Mouse (Mus musculus): ENCODE data around the gene Sim2. TPM values are rescaled to one million over a fixed set of nuclear protein-coding genes. Genes with fewer than 3 reads are reported as not detected.

Sim2 gene
- not detected in 2 replicates for polyA plus RNA-seq (2015; fragmentation: Nextera tagmentation; extraction: Ambion mirVana)

DNA sequence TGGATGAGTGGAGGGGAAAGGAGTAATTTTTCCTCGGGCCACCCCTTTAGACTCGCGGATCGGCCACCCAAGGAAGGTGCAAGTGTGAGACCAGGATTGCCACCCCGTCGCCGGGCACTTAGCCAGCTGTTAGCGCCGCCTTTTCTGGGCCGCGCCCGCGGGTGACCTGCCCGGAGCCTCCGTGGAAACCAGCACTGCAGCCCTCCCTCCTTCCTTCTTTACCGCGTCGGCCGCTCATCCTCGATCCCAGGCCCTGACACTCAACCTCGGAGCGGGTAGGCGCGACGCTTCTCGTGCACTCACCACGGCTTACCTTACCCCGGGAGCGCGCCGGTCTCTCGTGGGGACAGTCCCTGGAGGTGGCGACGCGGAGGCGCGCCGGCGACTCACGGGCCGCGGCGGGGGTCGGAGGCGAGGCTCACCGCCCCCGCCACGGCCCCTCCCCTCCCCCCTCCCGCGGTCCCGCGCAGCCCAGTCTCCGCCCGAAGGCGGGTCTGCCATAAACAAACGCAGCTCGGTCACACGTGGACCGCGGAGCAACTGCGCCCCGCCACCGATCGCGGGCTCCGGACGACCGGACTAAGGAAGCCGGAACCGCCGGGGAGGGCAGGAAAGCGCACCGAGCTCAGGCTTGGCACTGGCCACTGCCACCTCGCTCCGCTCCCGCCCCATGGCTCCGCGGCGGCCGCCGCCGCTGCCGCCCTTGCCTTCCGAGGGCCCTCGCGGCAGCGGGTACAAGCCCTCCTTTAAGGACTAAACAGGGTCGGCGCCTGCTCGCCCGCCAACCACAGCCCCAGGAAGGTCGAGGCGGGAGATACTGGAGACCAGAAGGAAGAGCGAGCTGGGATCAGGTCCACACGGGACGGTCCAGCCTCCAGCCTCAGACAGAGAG is at the start of gene Sim2:
Gene Sim2 (plus strand): TSS at position 221 of the 892 bp plus-strand sequence.
- peaks cover 99% of the 10 kb centered on the region for H3K27me3 ChIP-seq
- DNase-seq (no peak), ATAC-seq (ENCODE audit: low read depth) (no peak)

DNA sequence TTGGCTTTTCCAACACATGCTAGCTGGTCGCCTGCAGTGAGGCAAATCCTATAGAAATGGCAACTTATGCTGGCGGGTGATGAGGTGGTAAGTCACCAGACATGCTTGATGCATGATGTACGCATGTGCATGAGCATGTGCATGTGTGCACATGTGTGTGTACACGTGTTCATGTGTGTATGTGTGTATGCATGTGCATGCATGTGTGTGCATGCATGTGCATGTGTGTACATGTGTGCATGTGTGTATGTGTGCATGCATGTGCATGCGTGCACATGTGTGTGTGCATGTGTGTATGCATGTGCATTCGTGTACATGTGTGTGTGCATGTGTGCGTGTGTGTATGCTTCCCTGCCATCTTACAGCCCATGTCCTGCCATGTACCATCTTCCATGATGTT is 47.5 kb upstream of the Sim2 start:
- ATAC-seq (ENCODE audit: low read depth) (no peak), DNase-seq (no peak)
- Histone ChIP-seq H3K27me3 (peaks cover 28% of the 10 kb centered on the region), H3K4me2 (no peak overlapping the region), H3K9ac (no peak overlapping the region), H3K4me1 (replicated peaks) (no peaks in the 10 kb centered on the region), H3K9me3 (replicated peaks) (no peaks in the 10 kb centered on the region), H3K4me3 (replicated peaks) (no peak overlapping the region), H3K36me3 (no peaks in the 10 kb centered on the region), H3K27ac (no peak overlapping the region)
- 69% methylated on average over 7 of the region's 7 CpGs for WGBS (ENCODE audit: insufficient replicate concordance)

More for the DNA sequence above, at the start of gene Sim2:
- WGBS (ENCODE audit: insufficient replicate concordance) = under 1% methylated on average over 90 of the region's 96 CpGs
- Histone ChIP-seq H3K4me2 (peak within 1 kb of the TSS; percentile 52), H3K36me3 (no peaks in the 10 kb centered on the region), H3K9me3 (replicated peaks) (no peaks in the 10 kb centered on the region), H3K9ac (no peak within 1 kb of the TSS), H3K4me1 (replicated peaks) (peaks cover 9% of the 10 kb centered on the region), H3K27ac (no peak within 1 kb of the TSS), H3K4me3 (replicated peaks) (peak within 1 kb of the TSS; percentile 31)

DNA sequence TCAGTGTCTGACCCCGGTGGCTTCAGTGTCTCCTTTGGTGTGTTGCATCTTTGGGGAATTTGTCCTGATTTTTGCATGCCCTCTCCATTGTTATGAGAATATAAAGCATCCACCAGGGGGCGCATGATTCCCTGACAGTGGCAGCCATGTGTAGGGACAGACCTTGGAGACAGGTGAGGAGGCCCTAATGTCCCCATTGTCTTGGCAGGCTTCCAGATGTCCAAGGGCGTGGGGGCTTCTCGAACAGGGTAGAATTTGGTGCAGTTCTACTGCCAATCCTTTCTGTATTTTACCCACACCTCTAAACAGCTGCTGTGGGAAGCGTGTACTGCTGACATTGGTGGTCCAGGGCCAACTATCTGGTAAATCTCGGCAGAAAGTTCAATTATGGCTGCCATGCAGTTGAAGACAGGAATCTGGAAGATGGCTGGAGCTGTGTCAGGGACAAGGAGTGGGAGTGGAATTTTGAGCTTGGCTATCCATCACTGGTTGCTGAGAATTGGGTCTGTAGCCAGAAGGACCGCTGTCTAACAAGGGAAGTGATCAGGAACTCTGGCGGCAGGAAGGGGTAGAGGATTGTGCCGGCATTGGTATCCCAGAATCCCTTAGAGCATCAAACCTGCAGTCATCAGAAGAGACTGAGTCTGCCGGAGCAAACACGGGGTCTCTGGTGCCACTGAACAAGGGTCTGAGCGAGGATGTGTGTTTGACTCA is 46.3 kb upstream of the Sim2 start:
- Histone ChIP-seq H3K4me2 (no peak overlapping the region), H3K27me3 (peaks cover 29% of the 10 kb centered on the region), H3K36me3 (no peaks in the 10 kb centered on the region), H3K27ac (no peak overlapping the region), H3K4me3 (replicated peaks) (no peak overlapping the region), H3K9ac (no peak overlapping the region), H3K9me3 (replicated peaks) (no peaks in the 10 kb centered on the region), H3K4me1 (replicated peaks) (no peaks in the 10 kb centered on the region)
- ATAC-seq (ENCODE audit: low read depth) = no peak
- DNase-seq = peak; percentile 8
- 52% methylated on average over 12 of the region's 12 CpGs for WGBS (ENCODE audit: insufficient replicate concordance)

DNA sequence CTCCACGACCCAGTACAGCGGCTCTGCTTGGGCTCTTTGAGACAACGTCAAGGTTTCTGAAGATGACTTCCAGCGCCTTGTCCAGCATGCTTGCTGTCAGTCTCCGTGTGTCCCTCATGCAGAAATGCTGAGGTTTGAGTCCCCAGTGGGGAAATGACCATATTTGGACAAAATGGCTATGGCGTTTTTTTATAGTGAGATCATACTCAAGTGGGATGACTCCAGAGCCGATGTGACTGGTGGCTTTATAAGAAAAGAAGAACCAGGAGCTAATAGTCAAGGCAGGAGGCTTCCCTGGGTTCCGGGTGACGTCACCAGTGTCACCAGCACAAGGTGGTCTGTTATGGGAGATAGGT is 45.8 kb upstream of the Sim2 start:
- no peak overlapping the region for H3K9ac ChIP-seq
- H3K36me3 ChIP-seq = no peaks in the 10 kb centered on the region
- no peaks in the 10 kb centered on the region for H3K4me1 ChIP-seq (replicated peaks)
- H3K27me3 ChIP-seq = peaks cover 29% of the 10 kb centered on the region
- H3K9me3 ChIP-seq (replicated peaks) = no peaks in the 10 kb centered on the region
- ATAC-seq (ENCODE audit: low read depth) (no peak), DNase-seq (no peak)
- WGBS (ENCODE audit: insufficient replicate concordance) = 65% methylated on average over 9 of the region's 9 CpGs
- no peak overlapping the region for H3K4me3 ChIP-seq (replicated peaks)
- H3K4me2 ChIP-seq = no peak overlapping the region
- H3K27ac ChIP-seq = no peak overlapping the region

- Histone ChIP-seq H3K9me3 (replicated peaks) (no peaks in the 10 kb centered on the region), H3K36me3 (no peaks in the 10 kb centered on the region), H3K9ac (no peak overlapping the region), H3K27me3 (peaks cover 26% of the 10 kb centered on the region), H3K4me3 (replicated peaks) (no peak overlapping the region), H3K27ac (no peak overlapping the region), H3K4me2 (no peak overlapping the region), H3K4me1 (replicated peaks) (no peaks in the 10 kb centered on the region)
- ATAC-seq (ENCODE audit: low read depth) (no peak), DNase-seq (no peak)
- 31% methylated on average over 16 of the region's 16 CpGs for WGBS (ENCODE audit: insufficient replicate concordance)
Observed at GRCm38 (mm10) chr16:94040485-94040884, 44.2 kb upstream of the Sim2 start.

DNA sequence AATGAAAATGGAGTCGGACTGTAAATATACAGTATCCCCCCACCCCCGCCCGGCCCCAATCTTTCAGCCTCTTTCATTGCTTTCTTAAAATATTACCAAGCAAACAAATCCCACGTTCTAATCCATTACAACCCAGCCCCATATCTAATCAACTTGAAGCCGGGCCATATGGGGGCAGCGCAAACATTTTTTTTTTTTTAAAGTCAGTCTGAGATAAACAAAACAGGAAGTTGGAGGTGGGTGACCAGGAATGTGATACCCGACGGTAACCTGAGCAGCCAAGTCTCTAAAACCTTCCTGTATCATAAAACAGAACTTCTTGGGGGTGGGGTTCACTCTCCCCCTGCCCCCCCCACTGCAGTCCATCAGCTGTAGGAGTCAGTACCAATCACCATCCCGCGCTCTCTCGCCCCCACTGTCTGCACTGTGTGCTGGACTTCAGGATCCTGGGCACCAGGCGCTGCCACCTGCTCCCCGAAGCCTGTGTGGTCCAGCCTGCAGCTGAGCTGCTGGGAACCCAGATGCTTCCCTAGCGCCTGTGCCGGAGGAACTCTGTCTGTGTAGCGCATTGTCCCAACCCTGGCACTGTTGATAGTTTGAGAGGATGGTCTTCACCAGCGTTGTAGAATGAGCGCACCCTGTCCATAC is 43.5 kb upstream of the Sim2 start:
- Histone ChIP-seq H3K27me3 (peaks cover 26% of the 10 kb centered on the region), H3K4me2 (no peak overlapping the region), H3K9ac (no peak overlapping the region), H3K4me3 (replicated peaks) (no peak overlapping the region), H3K9me3 (replicated peaks) (no peaks in the 10 kb centered on the region), H3K4me1 (replicated peaks) (no peaks in the 10 kb centered on the region), H3K36me3 (no peaks in the 10 kb centered on the region), H3K27ac (no peak overlapping the region)
- WGBS (ENCODE audit: insufficient replicate concordance) = 41% methylated on average over 18 of the region's 18 CpGs
- no peak for DNase-seq
- no peak for ATAC-seq (ENCODE audit: low read depth)

DNA sequence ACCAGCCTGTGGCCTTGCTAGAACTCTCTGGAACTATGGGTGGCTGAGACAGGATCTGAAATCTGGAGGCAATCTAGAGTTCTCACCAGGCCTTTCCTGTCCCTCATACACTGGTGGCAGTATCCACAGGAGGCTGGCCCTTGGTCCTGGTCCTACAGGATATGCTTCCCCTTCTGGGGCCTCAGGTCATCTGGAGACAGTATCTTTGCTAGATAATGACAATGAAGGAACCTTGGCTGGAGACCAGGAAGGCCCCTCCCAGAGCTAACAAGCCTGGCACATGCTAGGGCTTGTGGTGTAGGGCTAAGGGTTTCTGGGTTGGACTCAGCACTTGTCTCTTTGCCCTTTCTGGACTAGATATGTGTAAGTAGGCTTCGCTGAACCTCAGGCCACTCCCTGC is 40.9 kb upstream of the Sim2 start:
- ATAC-seq (ENCODE audit: low read depth) (no peak), DNase-seq (no peak)
- Histone ChIP-seq H3K36me3 (no peaks in the 10 kb centered on the region), H3K27ac (no peak overlapping the region), H3K9ac (no peak overlapping the region), H3K9me3 (replicated peaks) (no peaks in the 10 kb centered on the region), H3K4me1 (replicated peaks) (no peaks in the 10 kb centered on the region), H3K4me3 (replicated peaks) (no peak overlapping the region), H3K27me3 (peaks cover 26% of the 10 kb centered on the region), H3K4me2 (no peak overlapping the region)
- WGBS (ENCODE audit: insufficient replicate concordance) = 55% methylated on average over 1 of the region's 1 CpGs

- no peaks in the 10 kb centered on the region for H3K4me1 ChIP-seq (replicated peaks)
- peaks cover 18% of the 10 kb centered on the region for H3K27me3 ChIP-seq
- DNase-seq = no peak
- no peak overlapping the region for H3K4me2 ChIP-seq
- H3K4me3 ChIP-seq (replicated peaks) = no peak overlapping the region
- no peaks in the 10 kb centered on the region for H3K9me3 ChIP-seq (replicated peaks)
- no peak for ATAC-seq (ENCODE audit: low read depth)
- H3K9ac ChIP-seq = no peak overlapping the region
- no peaks in the 10 kb centered on the region for H3K36me3 ChIP-seq
- 23% methylated on average over 7 of the region's 7 CpGs for WGBS (ENCODE audit: insufficient replicate concordance)
- no peak overlapping the region for H3K27ac ChIP-seq
Observed at GRCm38 (mm10) chr16:94044996-94045395, 39.7 kb upstream of the Sim2 start.

DNA sequence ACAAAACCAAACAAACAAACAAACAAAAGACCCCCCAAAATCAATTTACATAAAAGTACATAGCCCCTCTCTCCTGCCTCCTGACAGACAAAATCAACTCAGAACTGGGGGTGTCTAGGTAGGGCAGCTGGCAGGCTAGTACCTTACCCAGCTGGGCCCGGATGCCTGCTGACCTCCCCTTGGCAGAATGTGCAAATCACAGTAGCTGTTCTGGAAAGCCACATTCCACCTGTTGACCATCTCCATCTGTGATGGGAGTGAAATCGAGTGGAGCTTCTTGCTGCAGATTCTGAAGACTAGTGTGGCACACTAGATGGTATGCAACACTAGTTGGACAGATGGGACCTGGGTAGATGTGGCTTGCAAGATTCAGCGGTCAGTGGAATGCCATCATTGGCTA is 34.4 kb upstream of the Sim2 start:
- no peaks in the 10 kb centered on the region for H3K9me3 ChIP-seq (replicated peaks)
- ATAC-seq (ENCODE audit: low read depth) = no peak
- no peak overlapping the region for H3K27ac ChIP-seq
- H3K4me3 ChIP-seq (replicated peaks) = no peak overlapping the region
- H3K27me3 ChIP-seq = no peaks in the 10 kb centered on the region
- H3K4me2 ChIP-seq = no peak overlapping the region
- DNase-seq = no peak
- H3K9ac ChIP-seq = no peak overlapping the region
- H3K4me1 ChIP-seq (replicated peaks) = no peaks in the 10 kb centered on the region
- no peaks in the 10 kb centered on the region for H3K36me3 ChIP-seq
- WGBS (ENCODE audit: insufficient replicate concordance) = 73% methylated on average over 3 of the region's 3 CpGs

DNA sequence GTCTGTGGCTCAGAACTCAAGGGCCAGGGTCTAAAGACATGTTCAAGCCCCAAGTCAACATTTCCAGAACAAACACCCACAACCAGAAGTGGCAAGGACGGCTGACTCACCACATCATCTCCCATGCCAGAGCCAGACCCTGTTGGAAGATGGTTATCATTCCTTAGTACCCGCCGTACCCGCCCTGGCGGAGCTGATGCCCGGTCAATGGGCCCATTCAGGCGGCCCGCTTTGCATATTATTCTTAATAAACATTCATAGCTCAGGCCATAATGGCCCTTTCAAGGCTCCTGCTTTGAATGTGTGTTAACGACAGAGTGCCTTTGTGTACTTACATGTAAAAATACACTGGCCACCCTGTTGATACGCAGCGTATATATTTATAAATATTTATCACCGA is 29.6 kb upstream of the Sim2 start:
- no peak overlapping the region for H3K9ac ChIP-seq
- no peak overlapping the region for H3K27ac ChIP-seq
- H3K27me3 ChIP-seq = no peaks in the 10 kb centered on the region
- no peak overlapping the region for H3K4me2 ChIP-seq
- no peak for ATAC-seq (ENCODE audit: low read depth)
- DNase-seq = no peak
- no peaks in the 10 kb centered on the region for H3K9me3 ChIP-seq (replicated peaks)
- no peaks in the 10 kb centered on the region for H3K36me3 ChIP-seq
- WGBS (ENCODE audit: insufficient replicate concordance) = 81% methylated on average over 12 of the region's 12 CpGs
- H3K4me3 ChIP-seq (replicated peaks) = no peak overlapping the region
- no peaks in the 10 kb centered on the region for H3K4me1 ChIP-seq (replicated peaks)

DNA sequence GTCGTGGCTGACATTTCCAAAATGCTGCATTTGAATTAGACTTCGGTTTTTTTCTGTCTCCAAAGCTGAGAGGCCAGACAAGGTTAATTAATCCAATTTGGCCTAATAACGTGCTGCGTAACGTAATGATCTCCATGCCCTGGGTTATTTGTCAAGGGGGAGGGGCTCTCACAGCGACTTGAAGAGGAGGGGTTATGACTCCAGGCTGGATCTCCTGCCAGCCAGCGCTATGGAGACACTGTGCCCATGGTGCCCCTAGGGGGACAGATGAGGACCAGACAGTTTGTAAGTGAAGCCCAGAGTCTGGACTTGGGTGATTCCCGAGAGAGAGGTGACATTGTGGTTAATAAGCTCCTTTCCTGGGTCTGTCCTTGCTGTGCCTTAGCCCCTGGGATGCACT is 29.2 kb upstream of the Sim2 start:
- no peak overlapping the region for H3K27ac ChIP-seq
- H3K27me3 ChIP-seq = no peaks in the 10 kb centered on the region
- no peaks in the 10 kb centered on the region for H3K36me3 ChIP-seq
- no peak overlapping the region for H3K4me2 ChIP-seq
- WGBS (ENCODE audit: insufficient replicate concordance) = 68% methylated on average over 8 of the region's 8 CpGs
- ATAC-seq (ENCODE audit: low read depth) (no peak), DNase-seq (no peak)
- H3K4me1 ChIP-seq (replicated peaks) = no peaks in the 10 kb centered on the region
- H3K4me3 ChIP-seq (replicated peaks) = no peak overlapping the region
- no peaks in the 10 kb centered on the region for H3K9me3 ChIP-seq (replicated peaks)
- no peak overlapping the region for H3K9ac ChIP-seq
